Mouse (Mus musculus): ENCODE data around the gene Fbxo11.

The Fbxo11 gene

GRCm38 (mm10) chr17:88068024-88068719 is 3.1 kb upstream of the Fbxo11 start:
- intact Hi-C loops (cut with DNase I) = loop anchor here (5.0 kb wide), 2 partner anchors 64 to 184 kb away; no protein-coding TSS in a partner anchor

GRCm38 (mm10) chr17:88067202-88067901 is 2.3 kb upstream of the Fbxo11 start:
- intact Hi-C loops (cut with DNase I) = loop anchor here (2.0 to 5.0 kb wide), 3 partner anchors 43 to 185 kb away; no protein-coding TSS in a partner anchor

GRCm38 (mm10) chr17:88066799-88067198 is 1.7 kb upstream of the Fbxo11 start:
- intact Hi-C loops (cut with DNase I) = loop anchor here (2.0 to 5.0 kb wide), 3 partner anchors 42 to 186 kb away; no protein-coding TSS in a partner anchor

- intact Hi-C loops (cut with DNase I) = loop anchor here (2.0 to 5.0 kb wide), 3 partner anchors 41 to 186 kb away; no protein-coding TSS in a partner anchor
Observed at GRCm38 (mm10) chr17:88065801-88066646, 933 bp upstream of the Fbxo11 start.

- intact Hi-C loops (cut with DNase I) = loop anchor here (5.0 kb wide), 2 partner anchors 68 to 188 kb away; no protein-coding TSS in a partner anchor
Observed at GRCm38 (mm10) chr17:88064347-88065030, 602 bp downstream of the Fbxo11 start.

GRCm38 (mm10) chr17:88063980-88064346 is 1.1 kb downstream of the Fbxo11 start:
- intact Hi-C loops (cut with DNase I) = no loop called here

GRCm38 (mm10) chr17:88062860-88063580 is 2.1 kb downstream of the Fbxo11 start:
- intact Hi-C loops (cut with DNase I) = no loop called here

- intact Hi-C loops (cut with DNase I) = no loop called here
Observed at GRCm38 (mm10) chr17:88061942-88062341, 3.1 kb downstream of the Fbxo11 start.

- intact Hi-C loops (cut with DNase I) = no loop called here
Observed at GRCm38 (mm10) chr17:88058280-88058679, 6.8 kb downstream of the Fbxo11 start.

GRCm38 (mm10) chr17:88057846-88058245 is 7.2 kb downstream of the Fbxo11 start:
- intact Hi-C loops (cut with DNase I) = no loop called here

- intact Hi-C loops (cut with DNase I) = no loop called here
Observed at GRCm38 (mm10) chr17:88051679-88052078, 13.4 kb downstream of the Fbxo11 start.

GRCm38 (mm10) chr17:88050892-88051291 is 14.2 kb downstream of the Fbxo11 start:
- intact Hi-C loops (cut with DNase I) = no loop called here

GRCm38 (mm10) chr17:88050318-88050717 is 14.8 kb downstream of the Fbxo11 start:
- intact Hi-C loops (cut with DNase I) = no loop called here

- intact Hi-C loops (cut with DNase I) = no loop called here
Observed at GRCm38 (mm10) chr17:88042099-88043086, 22.7 kb downstream of the Fbxo11 start.

GRCm38 (mm10) chr17:88040810-88041209 is 24.3 kb downstream of the Fbxo11 start:
- intact Hi-C loops (cut with DNase I) = no loop called here

- intact Hi-C loops (cut with DNase I) = no loop called here
Observed at GRCm38 (mm10) chr17:88034418-88034817, 30.7 kb downstream of the Fbxo11 start.

GRCm38 (mm10) chr17:88031755-88032154 is 33.3 kb downstream of the Fbxo11 start:
- intact Hi-C loops (cut with DNase I) = no loop called here

GRCm38 (mm10) chr17:88029194-88029970 is 35.7 kb downstream of the Fbxo11 start:
- intact Hi-C loops (cut with DNase I) = no loop called here
